Mouse (Mus musculus) right cerebral cortex, adult 18-20 months (tissue): Measurements from ENCODE around the gene Far2.

Experiments
- DNase-seq: peaks from one replicate; pipeline ENCODE4 v3.0.0; 2022; ENCODE audit warnings: mixed read lengths

Far2 gene

GRCm38 (mm10) chr6:148046881-148047649 is at the start of gene Far2:
TSS of gene Far2 (plus strand) at chr6:148047259.
- DNase-seq: peak; percentile 50

- DNase-seq: no peak
Measured at GRCm38 (mm10) chr6:148000483-148000882, 46.6 kb upstream of the Far2 start.

- DNase-seq: peak; percentile 1
Measured at GRCm38 (mm10) chr6:148001071-148001470, 46.0 kb upstream of the Far2 start.

GRCm38 (mm10) chr6:148006118-148006837 is 40.8 kb upstream of the Far2 start:
- no peak for DNase-seq

GRCm38 (mm10) chr6:148040759-148041158 is 6.3 kb upstream of the Far2 start:
- DNase-seq: no peak

- DNase-seq: no peak
Measured at GRCm38 (mm10) chr6:148047650-148047988, 560 bp downstream of the Far2 start.

- no peak for DNase-seq
Measured at GRCm38 (mm10) chr6:148063131-148063530, 16.1 kb downstream of the Far2 start.

- DNase-seq: no peak
Measured at GRCm38 (mm10) chr6:148066267-148066666, 19.2 kb downstream of the Far2 start.

GRCm38 (mm10) chr6:148068786-148069185 is 21.7 kb downstream of the Far2 start:
- DNase-seq: no peak

GRCm38 (mm10) chr6:148073599-148073998 is 26.5 kb downstream of the Far2 start:
- DNase-seq: no peak

GRCm38 (mm10) chr6:148074211-148074864 is 27.3 kb downstream of the Far2 start:
- DNase-seq: no peak

GRCm38 (mm10) chr6:148083864-148084263 is 36.8 kb downstream of the Far2 start:
- DNase-seq: no peak

- DNase-seq: no peak
Measured at GRCm38 (mm10) chr6:148084403-148084802, 37.3 kb downstream of the Far2 start.

- DNase-seq: no peak
Measured at GRCm38 (mm10) chr6:148097039-148097438, 50.0 kb downstream of the Far2 start.

GRCm38 (mm10) chr6:148101977-148102376 is 54.9 kb downstream of the Far2 start:
- no peak for DNase-seq

GRCm38 (mm10) chr6:148102434-148102833 is 55.4 kb downstream of the Far2 start:
- no peak for DNase-seq

GRCm38 (mm10) chr6:148104212-148104611 is 57.2 kb downstream of the Far2 start:
- DNase-seq: no peak

- no peak for DNase-seq
Measured at GRCm38 (mm10) chr6:148105722-148106268, 58.7 kb downstream of the Far2 start.

GRCm38 (mm10) chr6:148108741-148109472 is 61.8 kb downstream of the Far2 start:
- no peak for DNase-seq

- no peak for DNase-seq
Measured at GRCm38 (mm10) chr6:148110996-148111633, 64.1 kb downstream of the Far2 start.

- DNase-seq: no peak
Measured at GRCm38 (mm10) chr6:148116371-148116770, 69.3 kb downstream of the Far2 start.

- no peak for DNase-seq
Measured at GRCm38 (mm10) chr6:148116907-148117306, 69.8 kb downstream of the Far2 start.
